17 mouse cellular contexts compared by ENCODE assay signal in genomic region chr11:116481776-116482175, GRCm38 (mm10). TPM values are rescaled to one million over a fixed set of nuclear protein-coding genes. Genes with fewer than 3 reads are reported as not detected.
A peak's percentile ranks its signal among the peaks of the same experiment; 100 is the strongest.
DNase-seq lines count a peak whose midpoint lies in the region.
"Had no signal": no experiment of that assay in that cellular context is flagged by ENCODE, and none has a peak within 500 bp of the region (broad histone marks: within the 10 kb centered on the region; RNA-seq: fewer than 3 reads in every experiment).

No protein-coding gene starts in this region.

- peak; percentile 66 to 72 for DNase-seq in cerebellum, postnatal 14 days
- DNase-seq in cerebellum, adult 11 months: no peak
- peak; percentile 27 for DNase-seq in layer of hippocampus, adult 11-12 months (ENCODE audit: low spot score)
- no peak for DNase-seq in layer of hippocampus, postnatal 14 days (ENCODE audit: low spot score in 2 of 2)
- DNase-seq in Muller cell, postnatal 12 days (ENCODE audit: inconsistent ontology term): peak; percentile 83
- DNase-seq in brain, adult 2 months (ENCODE audit: low read depth, low spot score): peak; percentile 86
- DNase-seq: adrenal gland, adult 8-10 months; B cell, adult 2 months; gastrocnemius, postnatal 25 days; kidney, postnatal 25 days; layer of hippocampus, adult 9-11 months had no signal

RNA-seq across cellular contexts. Expression of gene Prpsap1, which starts 12.2 kb away (rescaled TPM):
- 10 to 100 TPM; 86.1 to 90.6 TPM for total RNA-seq in layer of hippocampus, postnatal 14 days (2021)

RNA-seq across cellular contexts. Expression of gene Qrich2, which starts 15.7 kb away (rescaled TPM):
- total RNA-seq in layer of hippocampus, postnatal 14 days (2021): under 1 TPM in 1 of 2 experiments, not detected in 1; 0.07 TPM
- total RNA-seq: common myeloid progenitor, adult 5-6 weeks; gastrocnemius, adult 18-20 months; gastrocnemius, postnatal 25 days; heart, postnatal 25 days; left cerebral cortex, postnatal 25 days; megakaryocyte progenitor cell, adult 5-6 weeks had no signal

RNA-seq across cellular contexts. Expression of gene Ubald2, which starts 47.9 kb away (rescaled TPM):
- total RNA-seq in layer of hippocampus, postnatal 14 days (2021): 10 to 100 TPM; 38.7 to 41.4 TPM

RNA-seq across cellular contexts. Expression of gene Sphk1, which starts 48.9 kb away (rescaled TPM):
- 1 to 10 TPM; 2.2 TPM for total RNA-seq in layer of hippocampus, postnatal 14 days (2021)
- total RNA-seq: monocyte, adult 5-6 weeks had no signal

Comparison
In these comparisons a context has a peak if more than half of its experiments do, and no peak if none do; other contexts are left out.
1. DNase-seq: peak in cerebellum, postnatal 14 days (2 of 2), layer of hippocampus, adult 11-12 months (single experiment), Muller cell, postnatal 12 days (single experiment) and brain, adult 2 months (single experiment); none in cerebellum, adult 11 months (single experiment) and layer of hippocampus, postnatal 14 days (0 of 2).